Mouse (Mus musculus) lung, postnatal 4 days (tissue): ENCODE results near the gene Pabpc5.
A peak's percentile ranks its signal among the peaks of the same experiment; 100 is the strongest.

Experiments used
- DNase-seq, 2 experiments: peaks; one replicate each; pipeline ENCODE4 v3.0.0; 2021

Gene Pabpc5

DNA sequence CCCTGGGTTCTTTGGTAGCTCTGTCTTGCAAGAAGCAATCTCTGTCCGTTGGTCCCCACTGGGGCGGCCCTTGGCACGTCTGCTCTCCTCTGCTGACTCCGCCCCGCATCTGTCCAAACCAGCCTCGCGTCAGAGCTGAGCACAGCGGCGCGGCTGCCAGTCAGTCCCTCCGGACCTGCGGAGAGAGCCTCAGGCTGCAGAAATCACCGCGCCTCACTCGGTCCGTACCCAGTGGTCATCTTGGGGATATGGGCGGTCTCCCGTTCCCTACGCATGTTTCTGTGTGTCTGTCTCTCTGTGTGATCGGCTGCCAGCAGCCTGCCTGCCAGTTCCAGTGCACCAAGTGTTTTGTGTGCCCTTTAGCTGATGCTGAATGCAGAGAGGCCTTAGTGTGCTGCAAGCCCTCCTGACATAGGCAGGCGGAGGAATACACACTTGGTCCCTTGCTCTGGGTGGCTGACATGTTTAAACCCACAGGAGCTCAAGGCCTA, at the start of gene Pabpc5:
Gene Pabpc5, plus strand, starts transcription at position 116 of the 491 bp plus-strand sequence.
- DNase-seq = peak; percentile 46 to 57

- no peak for DNase-seq
Measured at GRCm38 (mm10) chrX:119886957-119887593, 39.9 kb upstream of the Pabpc5 start.

DNA sequence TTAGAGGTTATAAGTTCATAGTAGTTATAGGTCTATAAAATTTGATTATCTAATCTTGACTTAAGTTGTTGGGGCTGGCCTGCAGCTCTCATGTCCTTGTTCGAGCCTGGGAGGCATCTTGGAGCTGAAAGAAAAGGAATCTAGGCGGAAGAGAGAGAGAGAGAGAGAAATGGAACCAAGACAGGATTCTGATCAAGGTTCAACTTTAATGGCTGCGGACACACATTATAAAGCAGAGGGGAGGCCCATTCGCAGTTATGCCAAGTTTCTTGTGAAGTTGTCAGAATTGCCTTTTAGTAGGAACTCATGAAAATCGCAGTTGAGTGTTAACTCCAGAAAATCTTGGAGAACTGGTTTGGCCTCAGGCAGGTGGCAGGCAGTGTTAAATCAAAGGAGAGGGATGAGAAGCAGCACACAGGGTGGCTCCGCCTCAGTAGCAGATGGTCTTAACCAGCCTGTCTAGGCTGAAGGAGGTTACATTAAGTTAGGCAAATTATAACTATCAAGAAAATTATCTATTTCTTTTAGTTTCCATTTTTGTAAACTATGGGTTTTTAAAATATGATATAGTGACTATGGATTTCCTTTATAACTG, 38.6 kb upstream of the Pabpc5 start:
- no peak for DNase-seq

- no peak for DNase-seq
Measured at GRCm38 (mm10) chrX:119927852-119928251, 856 bp downstream of the Pabpc5 start.
